Mouse (Mus musculus): ENCODE measurements around the gene Lpp. TPM values are rescaled to one million over a fixed set of nuclear protein-coding genes. Genes with fewer than 3 reads are reported as not detected.

Lpp gene
- total RNA-seq, 2 experiments from 2014 or later = 6.9 to 7.5 TPM

DNA sequence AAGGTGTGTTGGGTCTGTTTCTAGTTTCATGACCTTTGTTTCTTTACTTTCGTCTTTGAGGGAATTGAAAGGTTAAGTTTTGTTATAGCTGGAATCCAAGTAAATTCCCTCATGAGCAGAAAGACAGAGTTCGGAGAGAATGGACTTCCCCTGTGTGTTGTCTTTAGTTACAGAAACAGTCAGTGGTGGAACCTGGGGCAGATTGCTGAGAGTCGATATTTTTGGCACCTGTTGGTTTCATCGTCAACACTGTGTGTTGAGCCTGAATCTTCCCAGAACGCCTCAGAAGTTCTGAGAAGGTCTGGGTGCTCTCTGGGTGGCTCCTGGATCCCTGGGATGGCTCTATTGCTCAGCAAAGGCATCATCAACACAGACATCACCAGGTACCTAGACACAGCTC is 201.2 kb downstream of the Lpp start:
- intact Hi-C loops (cut with DNase I) = no loop called here
- no peak for TF ChIP-seq CTCF (IDR thresholded peaks at IDR 0.05)
- Histone ChIP-seq H3K4me3 (no peak overlapping the region), H3K27ac (no peak overlapping the region)
- DNase-seq (ENCODE audit: extremely low spot score in 1 of 2, low spot score in 2 of 2) = no peak

DNA sequence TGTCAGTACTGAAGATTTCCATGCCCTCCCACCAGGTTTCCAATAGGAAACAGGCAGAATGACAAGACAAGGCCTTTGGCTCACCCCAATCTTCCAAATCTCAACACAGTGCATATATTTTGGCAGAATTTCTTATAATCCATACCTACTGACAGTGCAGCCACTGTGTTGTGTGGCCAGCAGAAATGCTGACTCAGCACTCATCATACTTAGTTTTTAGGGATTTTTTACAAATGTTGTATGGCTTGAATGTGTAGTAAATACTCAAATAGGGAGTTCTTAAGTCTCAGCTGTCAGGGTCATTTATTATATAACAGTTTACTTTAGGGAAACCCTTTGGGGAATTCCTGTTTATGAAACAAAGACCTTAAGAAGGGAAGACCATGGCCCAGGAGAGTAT is 202.2 kb downstream of the Lpp start:
- H3K27ac ChIP-seq = no peak overlapping the region
- intact Hi-C loops (cut with DNase I) = no loop called here
- no peak overlapping the region for H3K4me3 ChIP-seq
- no peak for TF ChIP-seq CTCF (IDR thresholded peaks at IDR 0.05)
- no peak for DNase-seq (ENCODE audit: extremely low spot score in 1 of 2, low spot score in 2 of 2)

DNA sequence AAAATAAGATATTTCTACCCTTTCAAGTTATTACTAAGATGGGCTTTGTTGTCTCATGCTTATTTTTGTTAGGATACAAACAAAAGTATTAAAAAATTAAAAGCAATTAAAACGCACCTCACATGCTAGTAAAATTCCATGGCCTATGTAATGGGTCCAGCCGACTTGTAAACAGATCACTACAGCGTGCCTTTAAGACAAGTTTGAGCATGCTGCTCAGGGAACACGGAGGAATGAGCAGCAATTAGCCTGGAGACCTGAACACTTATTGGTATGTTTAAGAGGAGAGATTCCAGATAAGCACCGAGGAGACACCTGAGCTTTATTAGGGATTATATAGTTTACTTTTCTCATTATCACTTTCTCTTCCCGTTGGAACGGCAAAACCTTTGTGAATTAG is 205.3 kb downstream of the Lpp start:
- TF ChIP-seq CTCF (IDR thresholded peaks at IDR 0.05) = no peak
- Histone ChIP-seq H3K4me3 (no peak overlapping the region), H3K27ac (no peak overlapping the region)
- intact Hi-C loops (cut with DNase I) = no loop called here
- no peak for DNase-seq (ENCODE audit: extremely low spot score in 1 of 2, low spot score in 2 of 2)

DNA sequence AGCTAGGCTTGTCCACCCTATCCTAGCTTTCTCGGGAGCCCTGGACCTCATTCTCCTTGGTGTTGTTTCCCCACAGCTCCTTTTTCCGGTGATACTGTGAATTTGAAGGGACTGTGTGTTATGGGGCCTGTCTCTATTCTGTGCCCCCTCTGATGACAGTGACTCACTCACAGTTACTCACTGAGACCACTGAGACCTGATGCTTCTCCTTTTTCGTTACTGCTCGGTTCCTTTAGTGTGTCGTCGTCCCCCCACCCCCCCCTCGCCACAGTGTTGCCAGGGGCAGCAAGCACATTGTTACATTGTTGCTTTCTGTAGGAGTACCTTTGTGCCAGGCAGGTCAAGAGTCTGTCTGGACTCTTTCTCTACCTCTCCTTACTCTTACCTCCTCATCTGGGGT is 206.5 kb downstream of the Lpp start:
- no peak for DNase-seq (ENCODE audit: extremely low spot score in 1 of 2, low spot score in 2 of 2)
- no peak for TF ChIP-seq CTCF (IDR thresholded peaks at IDR 0.05)
- no peak overlapping the region for H3K27ac ChIP-seq
- intact Hi-C loops (cut with DNase I) = no loop called here
- H3K4me3 ChIP-seq = no peak overlapping the region

DNA sequence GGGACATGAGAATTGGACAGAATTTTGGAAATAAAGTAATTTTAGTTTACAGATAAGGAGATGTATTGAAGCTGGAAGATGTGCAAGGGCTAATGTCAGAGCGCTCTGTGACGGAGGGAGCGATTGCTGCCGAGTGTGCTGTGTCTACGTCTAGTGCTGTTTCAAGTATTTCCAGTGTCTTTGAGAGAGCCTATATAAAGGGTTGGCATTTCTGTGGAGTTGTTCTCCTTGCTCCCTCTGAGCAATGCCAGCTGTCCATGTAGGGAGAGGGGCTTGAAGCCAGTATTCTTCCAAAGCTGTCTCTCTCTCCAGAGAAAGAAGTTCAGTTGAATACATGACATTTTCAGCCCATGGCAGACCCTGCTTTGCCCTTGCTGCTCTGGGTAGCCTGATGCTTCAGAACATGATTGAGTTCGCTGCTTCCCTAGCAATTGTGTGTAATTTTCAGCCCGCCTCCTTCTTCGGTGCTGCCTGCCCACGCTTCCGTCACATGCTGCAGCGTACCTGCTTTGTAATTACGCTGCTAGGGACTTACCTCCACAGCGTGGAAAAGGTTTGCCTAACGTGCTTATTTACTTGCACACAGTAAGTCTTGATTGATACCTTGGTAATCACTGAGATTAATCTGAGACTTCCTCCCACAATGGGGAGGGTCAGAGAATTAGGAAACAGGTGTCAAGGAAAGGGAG is 207.1 kb downstream of the Lpp start:
- DNase-seq (ENCODE audit: extremely low spot score in 1 of 2, low spot score in 2 of 2) = peak in 1 of 2 experiments; percentile 21
- H3K4me3 ChIP-seq = no peak overlapping the region
- no peak for TF ChIP-seq CTCF (IDR thresholded peaks at IDR 0.05)

DNA sequence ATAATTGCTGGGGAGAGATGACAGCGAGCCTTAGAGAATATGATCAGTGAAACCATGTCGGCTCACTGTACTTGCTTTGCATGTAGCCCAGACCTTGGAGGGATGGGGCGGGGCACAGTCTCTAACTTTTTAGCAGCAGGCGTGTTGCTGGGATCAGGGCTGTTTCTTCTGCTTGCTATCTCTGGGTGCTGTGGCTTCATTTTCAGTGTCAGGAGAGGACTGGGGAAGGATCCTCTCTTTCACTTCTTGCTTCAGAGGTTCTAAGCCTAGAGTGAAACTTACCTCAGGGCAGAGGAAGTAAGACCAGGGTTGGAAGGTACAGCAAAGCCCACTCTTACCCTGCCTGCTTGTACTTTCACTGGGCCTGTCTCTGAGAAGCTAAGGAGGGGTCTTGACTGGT is 210.0 kb downstream of the Lpp start:
- Histone ChIP-seq H3K27ac (no peak overlapping the region), H3K4me3 (no peak overlapping the region)
- no peak for TF ChIP-seq CTCF (IDR thresholded peaks at IDR 0.05)
- DNase-seq (ENCODE audit: extremely low spot score in 1 of 2, low spot score in 2 of 2) = no peak
- intact Hi-C loops (cut with DNase I) = no loop called here

More for the DNA sequence above, 207.1 kb downstream of the Lpp start:
- H3K27ac ChIP-seq = no peak overlapping the region
- intact Hi-C loops (cut with DNase I) = no loop called here

DNA sequence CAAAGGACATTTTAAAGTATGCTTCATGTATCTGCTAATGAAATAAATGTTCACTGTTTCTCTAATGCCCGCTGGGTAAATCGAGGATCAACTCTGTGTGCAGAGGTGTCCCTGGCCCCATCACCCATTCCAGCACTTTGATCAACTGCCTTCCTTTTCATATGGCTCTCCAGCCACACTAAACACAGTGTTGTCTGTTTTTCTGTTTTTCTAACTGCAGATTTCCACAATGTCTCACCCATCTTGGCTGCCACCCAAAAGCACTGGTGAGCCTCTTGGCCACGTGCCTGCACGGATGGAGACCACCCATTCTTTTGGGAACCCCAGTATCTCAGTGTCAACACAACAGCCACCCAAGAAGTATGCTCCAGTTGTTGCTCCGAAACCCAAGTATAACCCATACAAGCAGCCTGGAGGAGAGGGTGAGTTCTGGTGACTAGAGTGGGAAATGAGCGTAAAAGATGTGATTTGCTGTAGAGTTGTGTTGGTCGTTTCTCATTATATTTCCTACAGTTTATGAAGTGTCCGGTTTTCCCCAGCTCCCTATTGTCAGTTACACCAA is 214.7 kb downstream of the Lpp start:
- intact Hi-C loops (cut with DNase I) = no loop called here
- TF ChIP-seq CTCF (IDR thresholded peaks at IDR 0.05) = no peak
- no peak for DNase-seq (ENCODE audit: extremely low spot score in 1 of 2, low spot score in 2 of 2)

DNA sequence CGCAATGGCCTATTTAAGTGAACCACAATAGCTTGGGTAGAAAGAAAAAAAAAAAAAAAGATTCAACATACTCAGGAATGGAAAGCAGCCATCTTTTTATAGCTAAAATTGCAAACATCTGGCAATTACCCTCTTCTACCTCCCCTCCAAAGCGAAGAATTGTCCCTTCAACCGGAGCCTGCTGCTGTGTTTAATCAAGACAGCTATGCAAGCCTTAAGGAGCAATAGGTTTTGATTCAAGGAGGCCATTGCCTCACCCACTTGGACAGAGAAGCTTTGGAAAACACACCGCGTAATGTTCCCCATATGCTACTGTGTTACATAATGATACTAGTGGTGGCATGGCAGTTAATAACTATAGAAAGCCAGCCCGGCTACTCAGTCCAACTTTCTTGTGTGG is 226.2 kb downstream of the Lpp start:
- TF ChIP-seq CTCF (IDR thresholded peaks at IDR 0.05) = no peak
- intact Hi-C loops (cut with DNase I) = loop anchor here (5.0 kb wide), 1 partner anchor 82 kb away; no protein-coding TSS in a partner anchor
- H3K4me3 ChIP-seq = no peak overlapping the region
- DNase-seq (ENCODE audit: extremely low spot score in 1 of 2, low spot score in 2 of 2) = no peak
- no peak overlapping the region for H3K27ac ChIP-seq

More for the DNA sequence above, 214.7 kb downstream of the Lpp start:
- Histone ChIP-seq H3K27ac (no peak overlapping the region), H3K4me3 (no peak overlapping the region)

DNA sequence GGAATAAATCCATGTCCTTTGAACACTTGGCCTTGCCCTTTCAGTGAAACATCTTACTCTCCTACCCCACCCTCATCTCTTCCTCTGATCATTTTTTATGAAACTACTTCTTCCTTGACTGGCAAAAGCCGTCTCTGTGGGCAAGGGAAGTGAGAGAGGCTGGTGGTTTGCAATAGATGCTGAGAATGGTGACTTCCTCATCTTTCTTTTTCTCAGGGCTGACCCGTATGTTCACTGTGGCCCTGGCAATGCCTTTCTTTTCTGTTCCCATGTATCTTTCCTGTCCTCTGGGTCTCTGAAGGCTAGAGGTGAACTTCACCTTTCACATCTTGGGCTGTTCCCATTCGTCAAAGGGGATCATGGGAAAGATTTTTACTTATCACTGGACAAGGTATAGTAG is 226.7 kb downstream of the Lpp start:
- no peak for TF ChIP-seq CTCF (IDR thresholded peaks at IDR 0.05)
- Histone ChIP-seq H3K4me3 (no peak overlapping the region), H3K27ac (no peak overlapping the region)
- no peak for DNase-seq (ENCODE audit: extremely low spot score in 1 of 2, low spot score in 2 of 2)
- intact Hi-C loops (cut with DNase I) = no loop called here

DNA sequence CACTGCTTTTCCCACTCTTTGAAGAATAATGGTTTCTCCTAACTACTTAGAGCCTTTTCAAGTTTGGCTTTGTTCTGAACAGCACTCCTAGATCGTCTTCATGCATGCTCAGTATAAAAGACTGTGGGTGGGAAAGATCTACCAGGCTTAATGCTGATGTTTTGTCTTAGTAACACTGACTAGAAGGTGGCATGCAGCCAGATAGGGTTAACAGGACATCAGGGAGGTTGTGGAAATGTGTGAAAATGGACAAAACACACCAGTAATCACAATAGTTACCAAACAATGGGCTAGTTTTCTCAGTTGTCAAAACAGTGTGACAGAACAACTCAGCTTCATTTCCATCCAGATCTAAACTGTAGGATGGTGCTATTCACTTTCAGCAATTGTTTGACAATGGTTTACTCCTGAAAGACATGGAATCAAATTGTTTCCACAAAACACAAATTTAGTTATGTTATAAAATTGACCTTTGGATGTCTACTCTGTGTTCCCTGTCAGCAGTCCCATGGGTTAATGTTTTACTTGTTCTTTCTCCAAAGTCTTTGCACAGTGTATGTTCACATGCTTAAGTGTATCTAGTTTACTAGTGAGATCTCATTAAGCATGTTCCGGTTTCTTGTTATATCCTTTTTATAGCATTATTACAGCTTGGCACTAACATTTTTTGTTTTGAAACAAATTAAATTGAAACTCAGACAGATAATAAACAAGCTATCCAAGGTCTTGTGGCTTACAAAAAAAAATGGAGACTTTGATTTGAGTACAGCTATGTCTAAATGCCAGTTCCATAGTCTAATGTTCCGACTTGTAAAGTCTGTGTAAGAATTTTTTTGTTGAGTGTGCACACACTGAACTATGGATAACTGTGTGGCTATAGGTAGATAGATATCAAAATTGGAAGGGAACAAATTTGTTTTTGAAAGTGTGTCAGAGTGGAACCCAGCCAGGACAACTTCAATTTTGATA is 229.2 kb downstream of the Lpp start:
- no peak overlapping the region for H3K4me3 ChIP-seq
- intact Hi-C loops (cut with DNase I) = no loop called here

DNA sequence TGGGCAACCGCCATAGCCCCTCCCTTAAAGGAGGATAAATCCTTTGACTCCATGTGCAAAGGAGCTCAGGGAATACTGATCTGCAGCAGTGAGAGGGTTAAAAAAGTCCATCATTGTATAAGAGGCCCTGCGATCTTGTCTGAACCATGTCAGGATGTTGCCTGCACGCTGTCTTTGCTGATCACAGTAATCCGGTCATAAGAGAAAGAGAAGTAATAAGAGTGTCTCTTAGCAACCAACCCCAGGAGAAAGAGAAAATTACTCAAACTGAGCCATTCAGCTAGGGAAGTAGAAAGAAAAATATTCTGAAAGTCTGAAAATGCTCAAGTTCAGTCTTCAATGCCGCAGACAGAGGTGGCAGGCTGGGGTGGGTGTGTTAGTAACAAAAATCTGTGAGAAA is 231.0 kb downstream of the Lpp start:
- no peak overlapping the region for H3K27ac ChIP-seq
- intact Hi-C loops (cut with DNase I) = no loop called here
- no peak overlapping the region for H3K4me3 ChIP-seq
- no peak for TF ChIP-seq CTCF (IDR thresholded peaks at IDR 0.05)
- no peak for DNase-seq (ENCODE audit: extremely low spot score in 1 of 2, low spot score in 2 of 2)

More for the DNA sequence above, 229.2 kb downstream of the Lpp start:
- no peak overlapping the region for H3K27ac ChIP-seq
- DNase-seq (ENCODE audit: extremely low spot score in 1 of 2, low spot score in 2 of 2) = no peak
- TF ChIP-seq CTCF (IDR thresholded peaks at IDR 0.05) = no peak

DNA sequence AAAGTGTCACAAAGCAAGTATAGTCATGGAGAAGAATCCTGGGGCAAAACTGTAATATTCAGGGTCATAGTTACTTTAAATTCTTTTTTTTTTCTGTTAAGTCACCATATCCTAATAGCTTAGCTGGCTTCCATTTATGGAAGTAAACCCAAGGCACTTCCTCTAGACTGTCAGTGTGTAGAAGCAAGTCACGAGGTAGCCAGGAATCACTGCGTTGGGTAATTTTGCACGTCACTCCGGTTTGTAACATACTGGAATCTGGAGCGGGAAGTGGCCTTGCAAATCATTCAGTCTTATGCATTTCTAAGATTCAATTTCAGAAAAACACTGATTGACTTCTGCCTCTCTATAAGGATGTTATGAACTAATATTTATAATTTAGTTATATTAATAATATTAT is 232.3 kb downstream of the Lpp start:
- Histone ChIP-seq H3K27ac (no peak overlapping the region), H3K4me3 (no peak overlapping the region)
- no peak for TF ChIP-seq CTCF (IDR thresholded peaks at IDR 0.05)
- intact Hi-C loops (cut with DNase I) = no loop called here
- no peak for DNase-seq (ENCODE audit: extremely low spot score in 1 of 2, low spot score in 2 of 2)

Data from left cerebral cortex, adult 2 months (tissue).